Mouse (Mus musculus) testis, adult 2 months (tissue): ENCODE measurements around the gene Manba. TPM values are rescaled to one million over a fixed set of nuclear protein-coding genes. Genes with fewer than 3 reads are reported as not detected.
"Not testable (repeated sequence)": the region's sequence is repeated elsewhere in the genome, so short reads cannot be mapped to it uniquely, and the experiment has no call there.

Experiments
- H3K27ac ChIP-seq: fragments of 200-500 bp; 2 replicates; pipeline ENCODE4 v1.5.1; 2012; ENCODE audit warnings: low read depth, low read length; ENCODE audit not compliant: control insufficient read depth, insufficient read depth
- H3K27me3 ChIP-seq: fragments of 200-500 bp; 2 replicates; pipeline ENCODE4 v1.6.1; 2012; ENCODE audit warnings: mild to moderate bottlenecking, low read length, moderate library complexity; ENCODE audit not compliant: control insufficient read depth, insufficient read depth
- H3K36me3 ChIP-seq: fragments of 200-500 bp; 2 replicates; pipeline ENCODE4 v1.6.1; 2012; ENCODE audit warnings: mild to moderate bottlenecking, low read length; ENCODE audit not compliant: control insufficient read depth, insufficient read depth
- H3K4me1 ChIP-seq: fragments of 200-500 bp; 2 replicates; pipeline ENCODE4 v1.6.1; 2012; ENCODE audit warnings: low read length; ENCODE audit not compliant: control insufficient read depth, insufficient read depth
- H3K4me3 ChIP-seq: fragments of 200-500 bp; 2 replicates; pipeline ENCODE4 v1.5.1; 2012; ENCODE audit warnings: low read depth, mild to moderate bottlenecking, low read length, moderate library complexity, mixed read lengths; ENCODE audit not compliant: control insufficient read depth
- CTCF ChIP-seq: fragments of 200-500 bp; IDR thresholded peaks from 2 replicates; pipeline ENCODE4 v1.5.1; 2012; ENCODE audit warnings: low read depth, mild to moderate bottlenecking, inconsistent platforms, low read length, moderate library complexity; ENCODE audit not compliant: control insufficient read depth, insufficient read depth, insufficient replicate concordance
- POLR2A ChIP-seq: fragments of 200-500 bp; IDR thresholded peaks from 2 replicates; pipeline ENCODE4 v1.6.1; 2012; ENCODE audit warnings: low read depth, mild to moderate bottlenecking, inconsistent platforms, low read length, moderate library complexity; ENCODE audit not compliant: control insufficient read depth
- polyA plus RNA-seq: library from polyadenylated mRNA; depleted of rRNA; stranded (reverse); fragments of >200 nt; gene quantifications from 2 replicates; pipeline ENCODE4 v1.2.3, GENCODE M21; 2012

Manba gene
- polyA plus RNA-seq, 1 experiment = 8.5 TPM

DNA sequence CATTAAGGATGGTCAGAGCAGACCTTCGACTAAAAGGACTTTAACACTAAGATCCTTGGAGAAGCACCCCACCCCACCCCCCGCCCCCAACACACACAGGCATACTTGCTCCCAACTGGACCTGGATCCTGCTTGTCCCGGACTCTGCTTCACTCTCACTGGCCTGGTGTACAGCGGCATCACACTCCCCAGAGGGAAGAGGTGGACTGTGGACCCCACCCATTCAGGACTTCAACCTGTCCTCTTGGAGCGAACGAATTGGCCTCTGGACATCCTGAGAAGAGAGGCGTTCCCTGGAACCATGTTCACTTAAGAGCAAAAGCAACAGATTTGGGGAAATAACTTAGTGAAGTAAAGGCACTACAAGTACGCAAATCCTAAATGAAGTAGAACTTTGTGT is 10.4 kb upstream of the Manba start:
- no peaks in the 10 kb centered on the region for H3K4me1 ChIP-seq
- H3K4me3 ChIP-seq = no peak overlapping the region
- H3K27me3 ChIP-seq = no peaks in the 10 kb centered on the region
- no peak overlapping the region for H3K27ac ChIP-seq
- no peaks in the 10 kb centered on the region for H3K36me3 ChIP-seq
- TF ChIP-seq POLR2A = no peak
- TF ChIP-seq CTCF = no peak

DNA sequence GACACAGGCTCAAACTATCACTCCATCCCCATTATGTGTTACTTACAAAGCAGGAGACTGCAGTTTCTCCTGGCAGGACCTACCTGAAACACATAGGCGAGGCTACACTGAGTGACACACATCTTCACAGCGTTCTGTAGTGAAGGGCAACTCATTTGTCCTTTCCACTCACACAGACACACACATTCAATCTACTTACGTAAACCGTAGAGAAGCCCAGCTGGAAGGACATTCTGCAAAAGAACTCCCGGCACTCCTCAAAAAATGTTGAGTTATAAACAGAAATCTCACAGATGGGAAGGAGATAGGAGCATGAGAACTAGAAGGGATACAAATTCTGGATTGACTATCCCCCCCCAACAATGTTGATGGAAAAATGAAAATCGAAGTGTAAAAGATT is 9.1 kb upstream of the Manba start:
- Histone ChIP-seq H3K27me3 (no peaks in the 10 kb centered on the region), H3K27ac (no peak overlapping the region), H3K4me3 (no peak overlapping the region), H3K4me1 (no peaks in the 10 kb centered on the region), H3K36me3 (no peaks in the 10 kb centered on the region)
- TF ChIP-seq POLR2A (no peak), CTCF (no peak)

DNA sequence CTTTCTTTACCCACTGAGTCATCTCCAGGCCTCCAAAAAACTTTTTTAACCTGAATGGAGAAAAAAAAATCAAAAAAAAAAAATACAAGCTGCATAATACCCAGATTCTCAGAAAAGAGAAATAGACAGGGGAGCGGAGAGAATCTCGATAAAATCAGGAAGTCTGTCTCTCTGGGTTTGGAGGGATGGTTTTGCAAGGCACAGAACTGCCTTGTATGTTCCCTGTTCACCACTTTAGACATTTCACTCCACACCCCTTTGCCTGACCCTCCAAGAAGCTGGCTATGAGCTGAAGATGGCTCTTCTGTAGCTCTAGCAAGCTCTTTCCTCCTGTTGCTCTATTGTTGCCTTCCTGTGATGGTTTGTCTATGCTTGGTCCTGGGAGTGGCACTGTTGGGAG is 8.4 kb upstream of the Manba start:
- H3K27ac ChIP-seq = no peak overlapping the region
- no peak for TF ChIP-seq POLR2A
- TF ChIP-seq CTCF = no peak
- no peaks in the 10 kb centered on the region for H3K27me3 ChIP-seq
- no peaks in the 10 kb centered on the region for H3K4me1 ChIP-seq
- H3K36me3 ChIP-seq = no peaks in the 10 kb centered on the region
- no peak overlapping the region for H3K4me3 ChIP-seq

DNA sequence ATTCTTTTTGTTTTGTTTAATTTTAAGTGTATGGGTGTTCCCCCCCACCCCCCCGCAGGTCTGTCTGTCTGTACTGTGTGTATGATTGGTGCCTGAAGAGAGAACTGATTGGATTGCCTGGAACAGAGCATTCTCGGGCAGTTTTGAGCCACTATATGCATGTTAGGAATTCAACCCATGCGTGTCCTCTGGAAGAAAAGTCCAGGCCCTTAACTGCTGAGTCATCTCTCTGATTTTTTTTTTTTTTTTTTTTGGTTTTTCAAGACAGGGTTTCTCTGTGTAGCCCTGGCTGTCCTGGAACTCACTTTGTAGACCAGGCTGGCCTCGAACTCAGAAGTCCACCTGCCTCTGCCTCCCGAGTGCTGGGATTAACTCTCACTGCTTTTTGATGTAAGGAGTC is 6.3 kb upstream of the Manba start:
- H3K27me3 ChIP-seq, H3K27ac ChIP-seq, H3K4me1 ChIP-seq, H3K4me3 ChIP-seq, H3K36me3 ChIP-seq: not testable (repeated sequence)

DNA sequence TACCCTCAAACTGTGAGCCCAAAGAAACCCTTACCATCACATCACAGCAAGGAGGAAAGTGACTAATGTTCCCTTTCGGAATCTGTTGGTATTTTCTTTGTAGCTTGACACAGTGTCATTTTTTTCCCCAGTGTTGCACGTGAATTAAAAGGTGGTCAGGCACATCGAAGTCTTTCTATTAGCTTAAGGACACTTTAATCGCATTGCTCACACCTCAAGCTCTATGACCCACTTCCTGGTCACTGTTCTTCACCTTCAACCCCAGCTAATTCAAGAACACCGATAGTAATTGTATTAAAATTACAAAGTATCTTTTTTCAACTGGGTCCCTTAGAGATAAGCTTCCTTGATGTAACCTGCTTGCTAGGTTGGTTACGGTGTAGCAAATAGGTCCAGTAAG is 4.6 kb upstream of the Manba start:
- H3K36me3 ChIP-seq = no peaks in the 10 kb centered on the region
- H3K27ac ChIP-seq = no peak overlapping the region
- H3K4me1 ChIP-seq = peaks cover 6% of the 10 kb centered on the region
- no peaks in the 10 kb centered on the region for H3K27me3 ChIP-seq
- TF ChIP-seq POLR2A = no peak
- no peak for TF ChIP-seq CTCF
- H3K4me3 ChIP-seq = no peak overlapping the region

DNA sequence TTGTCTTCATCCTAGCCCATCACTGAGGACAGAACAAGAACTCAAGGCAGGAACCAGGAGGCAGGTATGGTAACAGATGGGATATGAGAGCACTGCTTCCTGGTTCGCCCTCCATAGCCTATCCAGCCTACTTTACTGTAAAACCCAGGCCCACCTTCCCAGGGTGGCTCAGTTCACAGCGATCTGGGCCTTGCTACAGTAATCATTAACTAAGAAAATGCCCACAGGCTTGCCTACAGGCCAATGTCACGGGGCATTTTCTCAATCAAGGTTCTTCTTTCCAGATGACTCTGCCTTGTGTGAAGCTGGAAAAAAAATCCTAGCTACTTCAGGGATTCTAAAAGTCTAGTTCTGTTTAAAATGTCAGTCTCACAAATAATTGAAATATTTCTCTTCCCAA is 3.8 kb upstream of the Manba start:
- H3K4me3 ChIP-seq = no peak overlapping the region
- H3K36me3 ChIP-seq = no peaks in the 10 kb centered on the region
- H3K4me1 ChIP-seq = peaks cover 6% of the 10 kb centered on the region
- no peak for TF ChIP-seq POLR2A
- no peak for TF ChIP-seq CTCF
- H3K27ac ChIP-seq = no peak overlapping the region
- H3K27me3 ChIP-seq = no peaks in the 10 kb centered on the region

DNA sequence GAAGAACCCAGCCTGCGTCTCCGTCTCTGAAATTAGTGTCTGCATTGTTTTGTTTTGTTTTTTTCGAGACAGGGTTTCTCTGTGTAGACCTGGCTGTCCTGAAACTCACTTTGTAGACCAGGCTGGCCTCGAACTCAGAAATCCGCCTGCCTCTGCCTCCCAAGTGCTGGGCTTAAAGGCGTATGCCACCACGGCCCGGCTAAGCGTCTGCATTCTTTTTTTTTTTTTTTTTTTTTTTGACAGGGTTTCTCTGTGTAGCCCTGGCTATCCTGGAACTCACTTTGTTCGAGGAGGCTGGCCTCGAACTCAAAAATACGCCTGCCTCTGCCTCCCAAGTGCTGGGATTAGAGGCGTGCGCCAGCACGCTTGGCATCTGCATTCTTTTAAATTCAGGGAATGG is 761 bp upstream of the Manba start:
- not testable (repeated sequence) for H3K4me1 ChIP-seq, H3K27me3 ChIP-seq, H3K4me3 ChIP-seq, H3K27ac ChIP-seq, H3K36me3 ChIP-seq

DNA sequence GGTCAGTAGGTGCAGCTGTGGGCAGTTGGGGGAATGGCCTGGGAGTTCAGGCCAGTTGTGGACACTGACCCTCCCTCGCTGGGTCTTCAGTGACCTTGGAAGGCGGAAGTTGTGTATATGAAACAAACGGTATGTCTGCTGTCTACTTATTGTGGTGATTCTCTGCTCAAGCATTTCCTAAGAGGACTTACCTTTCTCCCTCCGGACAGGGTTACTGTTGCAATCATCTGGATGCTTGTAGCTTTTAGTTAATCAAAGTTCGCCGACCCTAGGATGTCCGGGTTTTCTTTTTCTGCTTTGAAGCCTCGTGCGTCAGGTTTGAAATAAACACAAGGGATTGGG is 460 bp downstream of the Manba start:
- Histone ChIP-seq H3K4me3 (peak overlapping the region; percentile 92), H3K27ac (no peak overlapping the region), H3K27me3 (no peaks in the 10 kb centered on the region), H3K36me3 (no peaks in the 10 kb centered on the region), H3K4me1 (peaks cover 6% of the 10 kb centered on the region)
- TF ChIP-seq CTCF = no peak
- TF ChIP-seq POLR2A = no peak
